Mouse (Mus musculus): ENCODE results near the gene Dlat.
"Not testable (repeated sequence)": the region's sequence is repeated elsewhere in the genome, so short reads cannot be mapped to it uniquely, and the experiment has no call there.

Dlat gene

DNA sequence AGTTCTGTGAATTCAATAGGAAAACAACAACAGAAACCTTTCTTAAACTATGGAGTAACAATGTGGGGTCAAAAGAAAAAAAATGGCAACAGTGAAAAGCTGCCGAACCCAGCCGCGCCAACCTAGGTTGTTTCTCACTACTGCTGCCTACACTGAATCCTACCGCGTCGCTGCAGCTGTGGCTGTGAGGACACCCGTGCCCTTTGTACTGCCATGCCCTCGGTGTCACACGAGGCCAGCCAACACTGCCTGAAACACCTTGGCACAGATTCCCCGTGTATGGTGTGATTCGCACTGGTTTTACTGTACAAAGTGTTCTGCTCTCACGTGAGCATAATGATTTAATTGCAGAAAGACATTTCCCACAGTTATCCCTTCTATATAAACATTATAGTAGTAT, 851 bp upstream of the Dlat start:
- DNase-seq (ENCODE audit: low spot score in 2 of 2) = peak; percentile 15 to 22

DNA sequence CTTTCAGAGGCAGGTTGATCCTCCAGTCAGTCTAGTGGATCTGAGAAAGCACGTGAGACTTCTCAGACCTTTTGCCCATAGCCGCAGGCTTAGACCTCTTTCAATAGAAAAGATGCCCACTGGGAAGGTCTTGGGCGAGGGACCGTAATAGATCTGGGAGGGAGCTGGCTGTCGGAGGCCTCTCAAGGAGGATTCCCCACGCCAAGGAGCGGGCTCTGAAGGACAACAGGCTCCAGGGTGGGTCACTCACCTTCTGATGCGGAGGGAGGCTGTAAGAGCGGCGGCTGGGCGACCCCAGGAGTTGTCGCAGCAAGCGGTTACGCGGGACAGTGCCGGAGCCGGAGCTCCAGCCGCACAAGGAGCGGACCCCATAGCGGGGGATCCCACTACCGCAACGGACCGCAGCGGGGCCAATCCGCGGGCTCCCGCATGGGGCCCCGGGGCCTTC, 615 bp downstream of the Dlat start:
- no peak for DNase-seq (ENCODE audit: low spot score in 2 of 2)

DNA sequence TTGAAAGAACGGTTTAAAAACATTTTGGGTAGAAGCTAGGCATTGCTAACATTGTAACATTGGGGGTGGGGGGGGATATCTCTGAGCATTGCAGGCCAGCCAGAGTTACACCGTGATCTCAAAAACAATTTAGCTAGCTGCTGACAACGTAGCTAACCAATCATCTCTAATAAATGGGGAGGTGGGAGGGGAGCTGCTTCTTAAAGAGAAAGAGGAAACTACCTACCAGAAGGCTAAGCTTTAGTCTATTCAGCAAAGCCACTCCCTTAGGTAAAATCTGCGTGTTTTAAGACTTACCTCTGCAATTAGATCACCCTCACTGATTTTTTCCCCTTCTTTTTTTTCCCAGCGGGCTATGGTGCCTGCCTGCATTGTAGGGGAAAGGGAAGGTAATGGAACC, 1.2 kb downstream of the Dlat start:
- DNase-seq (ENCODE audit: low spot score in 2 of 2) = no peak

DNA sequence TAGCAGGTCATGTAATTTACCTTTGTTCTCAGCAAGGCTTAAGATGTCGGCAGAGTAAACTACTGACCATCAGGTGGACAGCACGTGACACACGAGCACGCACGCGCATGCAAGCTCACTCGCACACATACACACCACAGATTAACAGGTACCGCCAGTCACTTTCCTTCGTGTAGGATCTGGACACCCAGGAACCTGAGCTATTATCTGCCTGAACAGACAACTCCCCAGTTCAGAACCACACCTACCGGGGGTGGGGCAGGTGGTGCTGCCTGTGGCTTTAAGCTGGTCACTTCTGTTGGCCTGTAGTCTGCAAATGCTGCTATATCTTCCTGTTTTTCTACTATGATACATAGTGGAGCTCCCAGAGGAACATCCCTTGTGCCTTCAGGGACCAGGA, 9.1 kb downstream of the Dlat start:
- DNase-seq (ENCODE audit: low spot score in 2 of 2) = no peak

DNA sequence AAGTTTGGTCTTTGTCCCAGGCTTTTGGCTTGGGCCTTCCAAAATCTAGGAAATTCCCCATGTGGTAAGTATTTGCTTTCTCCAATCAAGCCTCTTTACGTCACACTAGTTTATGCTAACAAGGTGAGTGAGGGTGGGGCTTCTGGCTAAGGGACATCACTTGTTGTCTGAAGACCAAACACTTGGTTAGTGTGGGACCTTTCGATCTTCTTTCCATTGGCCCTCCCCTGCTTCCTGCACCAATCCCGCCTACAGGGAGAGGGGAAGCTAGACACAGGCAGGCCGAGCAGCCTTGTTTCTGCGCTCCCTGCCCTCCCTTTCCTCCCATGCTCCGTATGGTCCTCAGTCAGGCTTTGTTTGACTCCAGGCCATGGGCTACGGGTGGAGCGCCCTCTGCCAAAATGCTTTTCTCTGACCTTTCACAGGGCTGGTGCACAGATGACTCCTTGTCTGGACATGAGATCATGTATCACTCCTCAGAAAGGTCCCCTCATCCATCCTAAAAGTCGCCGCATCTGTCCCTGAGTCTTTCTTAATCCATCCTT, 12.7 kb downstream of the Dlat start:
- no peak for DNase-seq (ENCODE audit: low spot score in 2 of 2)

DNA sequence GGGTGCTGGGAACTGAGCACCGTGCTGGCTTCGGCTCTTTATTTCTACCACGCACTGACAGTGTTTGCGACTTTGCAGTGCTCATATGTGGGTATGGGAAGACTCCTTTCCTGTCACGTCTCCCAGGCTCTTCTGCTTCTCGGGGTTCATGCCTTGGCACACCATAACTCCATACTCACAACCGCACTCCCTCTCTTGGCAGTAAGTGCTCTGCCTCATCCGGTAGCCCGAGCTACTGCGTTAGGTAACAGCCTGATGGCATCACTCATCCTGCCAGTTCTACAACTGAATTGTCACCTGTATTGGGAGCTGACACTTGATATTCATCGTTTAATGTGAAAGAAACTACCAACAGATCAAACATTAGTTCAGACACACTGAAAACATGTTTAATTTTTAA, 25.3 kb downstream of the Dlat start:
- DNase-seq (ENCODE audit: low spot score in 2 of 2) = no peak

DNA sequence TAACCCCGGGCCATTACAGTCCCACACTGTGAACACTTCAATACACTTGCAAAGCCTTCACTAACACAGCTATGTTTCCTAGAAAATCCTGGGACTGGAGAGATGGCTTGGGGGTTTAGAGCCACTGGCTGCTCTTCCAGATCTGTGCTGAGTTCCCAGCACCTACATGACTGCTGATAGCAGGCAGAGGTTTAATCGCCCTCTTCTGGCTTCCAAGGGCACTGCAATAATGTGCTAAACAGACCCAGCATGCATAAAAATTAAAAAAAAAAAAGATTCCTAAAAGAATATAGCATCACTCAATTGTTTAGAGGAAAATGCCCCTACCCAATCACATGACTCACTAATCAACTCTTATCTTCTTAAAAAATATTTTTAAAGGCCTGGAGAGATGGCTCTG, 26.5 kb downstream of the Dlat start:
- DNase-seq (ENCODE audit: low spot score in 2 of 2) = no peak

DNA sequence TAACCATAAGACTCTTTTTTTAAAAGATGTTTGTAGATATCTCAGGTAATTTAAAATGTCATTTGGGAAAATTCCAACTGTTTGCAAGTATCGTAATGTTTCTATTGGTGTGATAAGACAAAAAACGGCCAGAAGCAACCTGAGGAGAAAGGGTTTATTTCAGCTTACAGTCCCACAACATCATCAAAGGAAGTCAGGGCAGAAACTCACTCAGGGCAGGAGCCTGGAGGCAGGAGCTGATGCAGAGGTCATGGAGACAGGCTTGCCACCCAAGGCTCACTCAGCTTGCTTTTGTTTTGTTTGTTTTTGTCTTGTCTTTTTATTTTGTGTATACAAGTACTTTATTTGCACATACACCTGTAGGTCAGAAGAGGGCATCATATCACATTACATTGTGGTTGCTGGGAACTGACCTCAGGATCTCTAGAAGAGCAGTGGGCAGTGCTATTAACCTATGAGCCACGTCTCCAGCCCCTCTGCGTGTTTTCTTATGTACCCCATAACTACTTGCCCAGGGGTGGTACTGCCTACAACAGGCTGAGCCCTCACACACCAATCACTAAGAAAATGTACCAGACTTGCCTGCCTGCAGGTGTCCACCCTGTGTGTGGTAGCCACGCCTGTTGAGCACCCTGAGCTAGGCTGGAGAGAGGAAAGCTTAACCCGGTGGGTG, 27.4 kb downstream of the Dlat start:
- DNase-seq (ENCODE audit: low spot score in 2 of 2) = no peak

DNA sequence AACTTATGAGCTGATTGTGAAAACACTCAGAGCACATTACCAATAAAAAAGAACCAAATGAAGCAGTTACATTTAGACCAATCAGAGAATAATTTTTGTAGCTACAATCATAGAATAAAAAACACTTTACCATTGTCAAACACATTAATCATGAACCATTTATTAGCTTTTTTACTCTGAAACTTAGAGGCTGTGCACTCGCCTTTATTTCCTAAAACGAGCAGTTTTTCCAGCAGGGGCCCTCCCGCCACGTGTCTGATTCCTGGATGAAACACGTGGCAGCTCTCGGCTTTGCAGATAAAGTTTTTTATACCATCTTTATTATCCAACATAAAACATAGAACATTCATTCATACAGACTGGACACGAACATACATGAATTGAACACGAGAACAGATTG, 28.7 kb downstream of the Dlat start:
- DNase-seq (ENCODE audit: low spot score in 2 of 2) = not testable (repeated sequence)

DNA sequence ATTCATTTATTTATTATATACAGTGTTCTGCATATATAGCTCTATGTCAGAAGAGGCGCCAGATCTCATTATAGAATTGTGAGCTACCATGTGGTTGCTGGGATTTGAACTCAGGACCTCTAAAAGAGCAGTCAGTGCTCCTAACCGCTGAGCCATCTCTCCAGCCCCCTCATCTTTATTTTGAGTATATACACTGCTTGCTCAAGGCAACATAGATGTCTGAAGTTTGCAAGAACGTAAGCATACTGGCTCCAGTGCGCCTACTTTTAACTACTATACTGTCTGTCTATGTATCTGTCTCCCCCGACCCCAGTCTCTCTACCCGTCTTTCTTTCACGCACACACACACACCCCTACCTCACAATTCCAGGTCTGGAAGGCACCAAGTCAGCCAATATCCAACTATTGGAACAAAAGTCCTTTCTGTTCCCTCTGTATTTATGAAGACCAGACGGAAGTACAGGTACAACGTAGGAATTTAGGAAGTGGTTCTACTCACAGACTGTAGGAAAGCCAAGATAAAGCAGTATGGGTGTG, 41.7 kb downstream of the Dlat start:
- DNase-seq (ENCODE audit: low spot score in 2 of 2) = no peak

DNA sequence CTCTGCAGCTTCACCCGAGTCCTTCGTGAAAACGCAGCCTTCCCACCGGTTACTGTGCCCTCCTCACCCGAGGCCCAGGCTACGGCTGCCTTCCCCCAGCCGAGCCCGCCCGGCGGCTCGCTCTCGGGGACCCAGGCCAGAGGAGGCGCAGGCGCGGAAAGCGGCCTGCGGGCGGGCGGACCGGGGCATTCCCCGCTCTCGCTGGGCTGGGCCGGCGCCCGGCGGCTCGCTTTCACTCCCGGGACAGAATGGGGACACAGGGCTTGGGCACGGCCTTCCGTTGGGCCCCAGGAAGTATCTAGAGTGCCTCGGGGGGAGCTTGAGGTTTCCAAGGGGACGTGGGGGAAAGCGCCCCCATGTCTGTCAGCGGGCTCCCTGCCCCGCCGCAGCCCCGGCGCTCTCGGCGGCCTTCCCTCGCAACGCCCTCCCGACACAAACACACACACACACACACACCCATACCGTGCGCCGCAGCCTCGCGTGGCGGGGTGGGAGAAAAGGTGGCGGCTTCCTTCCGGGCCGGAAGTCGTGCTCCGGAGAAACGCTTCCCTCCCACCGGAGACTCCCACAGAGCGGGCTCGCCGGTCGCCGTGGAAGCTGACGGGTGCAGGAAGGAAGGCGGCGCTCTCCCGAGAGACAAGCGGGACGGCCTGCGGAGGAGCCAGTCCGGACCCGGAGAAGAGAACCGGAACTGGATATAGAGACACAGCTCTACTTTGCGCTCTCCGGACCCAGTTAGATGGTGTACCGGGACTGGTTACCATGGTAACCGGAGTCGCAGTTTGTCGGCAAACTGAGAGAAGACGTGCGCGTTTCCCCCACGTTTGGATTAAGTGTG, 42.6 kb downstream of the Dlat start, which contains the start of the genes Pih1d2 and Nkapd1:
Pih1d2 (plus strand) TSS at position 556 of the 838 bp plus-strand sequence.
Nkapd1 (minus strand) TSS at position 699 of the 838 bp plus-strand sequence.
- DNase-seq (ENCODE audit: low spot score in 2 of 2) = peak; percentile 88 to 94

DNA sequence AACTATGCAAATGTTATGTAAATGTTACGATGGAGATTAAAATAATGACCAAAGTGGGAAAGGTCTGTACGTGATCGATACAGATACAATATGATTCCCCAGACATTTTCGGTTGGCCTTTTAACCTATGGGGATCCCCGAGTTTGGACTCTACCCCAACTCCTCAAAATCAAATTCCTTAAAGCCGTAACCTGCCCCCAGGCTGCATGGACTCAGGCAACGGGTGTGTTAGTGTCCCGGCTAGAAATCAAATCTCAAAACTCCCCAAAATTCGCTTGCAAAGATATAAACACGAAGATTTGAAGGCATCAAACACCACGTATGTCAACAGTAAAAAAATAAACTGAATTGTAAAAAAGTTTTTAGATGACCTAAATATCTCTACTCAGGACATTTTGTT, 43.4 kb downstream of the Dlat start:
- no peak for DNase-seq (ENCODE audit: low spot score in 2 of 2)

DNA sequence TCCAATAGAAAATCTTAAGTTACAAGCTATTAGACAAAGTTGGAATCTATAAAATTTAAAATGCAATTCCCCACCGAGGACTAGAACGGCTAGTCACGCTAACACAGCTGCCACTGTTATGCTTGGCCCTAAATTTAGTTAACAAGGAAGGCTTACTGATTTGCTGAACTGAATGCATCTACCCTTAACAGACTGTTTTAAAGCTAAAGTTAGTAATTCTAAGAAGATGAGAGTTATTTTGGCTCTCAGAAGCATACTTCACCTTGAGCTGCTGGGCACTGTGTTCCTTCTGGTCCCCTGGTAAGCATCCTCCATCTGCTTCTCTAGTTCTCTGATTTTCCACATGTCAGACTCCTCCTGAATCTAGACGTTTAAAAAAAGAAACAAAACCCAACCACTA, 47.5 kb downstream of the Dlat start:
- DNase-seq (ENCODE audit: low spot score in 2 of 2) = peak in 1 of 2 experiments; percentile 48

DNA sequence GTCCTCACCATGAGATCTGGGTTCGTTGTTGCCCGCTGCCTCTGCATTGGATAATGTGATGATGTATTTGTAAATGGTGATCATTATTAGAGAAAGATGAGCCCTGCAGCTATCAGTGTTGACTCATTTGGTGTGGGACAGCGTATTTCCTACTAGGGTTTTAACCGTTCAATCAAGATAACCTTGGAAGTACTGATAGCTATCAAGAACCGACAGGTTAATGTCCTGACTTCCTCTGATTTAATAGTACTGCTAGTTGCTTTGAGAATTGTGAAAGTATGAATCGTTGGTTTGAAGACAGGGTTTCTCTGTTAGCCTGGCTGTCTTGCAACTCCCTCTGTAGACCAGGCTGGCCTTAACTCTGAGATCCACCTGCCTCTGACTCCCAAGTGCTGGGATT, 55.2 kb downstream of the Dlat start:
- no peak for DNase-seq (ENCODE audit: low spot score in 2 of 2)

DNA sequence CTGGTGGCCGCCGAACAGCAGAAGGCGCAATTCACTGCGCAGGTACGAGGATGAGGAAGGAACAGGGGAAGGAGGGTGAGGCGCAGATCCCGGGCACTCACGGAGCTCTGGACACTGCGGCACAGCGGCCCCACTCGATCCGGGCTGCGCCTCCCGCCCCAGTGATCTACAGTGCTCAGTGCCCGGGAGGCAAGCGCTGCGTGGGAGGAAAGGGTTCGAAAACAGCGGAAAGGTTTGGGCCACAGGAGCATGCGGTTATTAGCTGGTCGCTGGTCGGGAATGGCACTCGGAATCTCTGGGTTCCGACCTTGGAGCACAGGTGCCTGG, 55.6 kb downstream of the Dlat start:
- no peak for DNase-seq (ENCODE audit: low spot score in 2 of 2)

DNA sequence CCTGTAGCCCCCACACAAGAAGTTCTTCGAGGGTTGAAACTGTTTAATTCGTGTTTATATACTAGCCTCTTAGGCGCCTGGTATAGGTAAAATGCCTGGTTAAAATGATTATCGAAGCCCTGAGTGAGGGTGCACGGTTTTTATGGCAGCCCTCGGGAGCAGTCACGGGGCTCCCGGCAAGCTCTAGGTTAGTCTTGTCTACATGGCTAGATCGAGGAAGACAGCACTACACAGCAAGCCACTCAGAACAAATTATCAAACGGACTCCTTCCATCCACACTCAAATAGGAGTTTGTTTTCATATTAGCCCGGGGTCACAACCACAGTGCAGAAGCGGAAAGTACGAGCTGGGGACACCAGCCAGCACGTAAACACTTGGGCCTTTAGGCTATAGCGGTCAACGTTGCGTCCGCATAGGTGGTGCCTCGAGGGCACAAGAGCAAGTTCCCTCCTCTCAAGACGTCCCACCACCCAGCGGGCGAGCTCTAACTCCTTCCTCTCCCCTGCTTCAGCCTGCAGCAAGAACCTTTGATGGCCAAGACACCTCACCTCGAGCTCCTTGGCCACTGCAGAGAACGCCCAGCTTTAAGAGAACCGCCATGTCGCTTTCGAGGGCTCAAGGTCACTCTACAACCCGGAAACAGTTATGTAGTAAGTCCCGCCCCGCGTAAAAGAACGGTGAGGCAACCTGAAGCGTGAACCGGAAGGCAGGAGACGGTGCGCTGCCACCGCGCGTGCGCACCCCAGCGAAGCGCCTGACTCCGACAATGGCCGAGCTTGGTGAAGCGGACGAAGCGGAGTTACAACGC, 56.2 kb downstream of the Dlat start, which contains the start of the genes Sdhd and Timm8b:
Sdhd (minus strand) TSS at position 624 of the 809 bp plus-strand sequence.
Timm8b (plus strand) TSS at position 722 of the 809 bp plus-strand sequence.
- peak; percentile 93 to 96 for DNase-seq (ENCODE audit: low spot score in 2 of 2)

DNA sequence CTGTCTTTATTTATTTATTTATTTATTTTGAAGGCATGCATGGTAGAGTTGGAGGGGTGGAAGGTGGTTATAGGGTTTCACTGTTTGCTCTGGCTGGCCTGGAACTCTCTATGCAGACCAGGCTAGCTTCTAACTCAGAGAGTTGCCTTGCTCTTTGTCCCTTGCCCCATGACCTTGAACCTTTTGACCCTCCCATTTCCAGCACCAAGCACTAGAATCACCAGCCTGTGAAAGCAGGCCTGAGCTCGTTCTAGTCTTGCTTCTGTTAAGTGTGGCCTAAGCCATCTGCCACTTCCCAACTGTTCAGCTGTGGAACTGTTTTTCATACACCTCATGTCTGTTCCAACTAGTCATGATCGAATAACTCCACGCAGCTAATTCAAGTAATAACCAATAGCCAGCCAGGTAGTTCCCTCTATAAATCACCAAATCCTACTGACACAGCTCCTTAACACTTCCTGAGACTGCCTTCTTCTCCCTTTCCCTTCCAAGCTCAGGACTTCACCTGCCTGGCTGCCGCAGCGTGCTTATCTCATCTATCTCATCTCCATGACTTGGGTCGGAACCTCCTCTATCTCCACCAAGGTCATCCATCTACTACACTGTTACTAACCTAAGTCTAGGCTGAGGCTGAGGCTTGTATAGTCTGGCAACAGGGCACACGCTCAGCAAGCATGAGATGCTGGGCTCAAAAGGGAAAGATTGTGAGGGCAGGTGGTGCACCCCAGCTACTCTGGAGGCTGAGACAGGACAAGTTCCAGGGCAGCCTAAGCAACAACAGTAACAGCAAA, 57.3 kb downstream of the Dlat start:
- DNase-seq (ENCODE audit: low spot score in 2 of 2) = no peak

DNA sequence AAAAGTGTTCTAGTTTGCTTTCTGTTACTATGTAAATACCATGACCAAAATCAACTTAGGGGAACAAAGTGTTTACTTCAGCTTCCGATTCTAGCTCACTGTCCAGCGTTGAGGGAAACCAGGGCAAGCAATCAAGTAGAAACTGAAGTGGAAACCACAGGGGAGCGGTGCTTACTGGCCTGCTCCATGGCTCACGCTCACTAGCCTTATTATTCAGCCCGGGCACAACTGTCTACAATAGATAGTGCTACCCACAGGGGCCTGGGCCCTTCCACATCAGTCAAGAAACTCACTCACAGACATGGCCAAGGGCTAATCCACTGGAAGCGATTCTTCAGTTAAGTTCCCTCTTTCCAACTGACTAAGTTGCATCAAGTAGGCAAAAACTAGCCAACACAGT, 58.0 kb downstream of the Dlat start:
- DNase-seq (ENCODE audit: low spot score in 2 of 2) = no peak

DNA sequence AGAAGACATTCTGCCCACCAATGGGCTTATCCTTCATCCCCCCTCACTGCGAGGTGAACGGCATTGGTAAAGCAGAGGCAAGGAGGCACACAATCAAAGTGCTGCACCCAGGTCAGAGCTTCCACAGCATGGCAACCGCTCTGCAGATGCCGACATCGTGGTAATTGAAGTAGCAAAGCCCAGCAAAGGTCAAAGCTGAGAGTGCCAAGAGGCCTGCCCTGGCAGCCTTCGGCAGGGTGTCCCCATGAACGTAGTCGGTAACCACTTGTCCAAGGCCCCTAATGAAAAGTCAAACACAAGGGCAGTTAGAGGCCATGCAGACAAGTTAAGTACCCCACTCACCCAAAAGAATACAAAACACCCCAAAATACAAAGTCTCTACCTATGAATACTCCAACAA, 62.6 kb downstream of the Dlat start:
- DNase-seq (ENCODE audit: low spot score in 2 of 2) = no peak

DNA sequence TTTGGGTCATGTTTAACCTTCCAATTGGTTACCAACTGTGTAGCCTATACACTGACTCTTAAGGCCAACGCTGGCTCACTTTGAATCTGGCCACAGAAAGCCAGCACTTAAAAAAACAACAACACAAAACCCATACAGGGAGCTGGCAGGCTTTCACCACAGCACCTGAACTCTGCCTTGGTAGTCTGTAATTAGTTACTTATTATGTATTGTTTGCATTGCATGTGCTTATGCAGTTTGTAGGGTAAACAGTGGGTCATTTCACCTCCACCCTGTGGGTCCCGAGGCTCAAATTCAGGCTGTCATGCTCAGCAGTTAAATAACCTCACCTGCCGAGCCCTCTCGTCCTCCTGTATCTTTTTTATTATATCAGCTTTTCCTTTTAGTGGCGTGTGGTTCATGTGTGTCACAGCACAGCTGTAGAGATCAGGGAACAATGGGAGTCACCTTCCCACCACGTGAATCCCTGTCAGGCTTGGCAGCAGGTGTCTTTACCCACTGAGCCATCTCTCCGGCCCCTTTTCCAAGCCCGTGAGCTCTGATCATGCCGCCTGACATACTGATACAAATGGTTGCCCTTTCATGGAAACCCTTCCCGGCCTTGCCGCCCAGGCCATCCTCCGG, 64.7 kb downstream of the Dlat start:
- DNase-seq (ENCODE audit: low spot score in 2 of 2) = no peak
